Comparison of ENCODE assay signal across 8 mouse cellular contexts in genomic region chr16:50364189-50365059, GRCm38 (mm10).
A peak's percentile ranks its signal among the peaks of the same experiment; 100 is the strongest.
DNase-seq lines count a peak whose midpoint lies in the region; ATAC-seq and TF ChIP-seq lines count a peak whose summit lies in the region.

No protein-coding gene starts in this region.

- peak overlapping the region; percentile 80 for H3K9ac ChIP-seq in heart, embryonic 13.5 days
- peak overlapping the region; percentile 19; the same call in 1 of the 2 replicates for H3K9ac ChIP-seq in kidney, embryonic 15.5 days
- H3K9ac ChIP-seq in limb, embryonic 14.5 days (ENCODE audit: low read depth, low read length, severe bottlenecking) = peak overlapping the region; percentile 48
- peak overlapping the region; percentile 50 for H3K9ac ChIP-seq in midbrain, embryonic 13.5 days (replicated peaks)

- H3K27me3 ChIP-seq in heart, embryonic 13.5 days (replicated peaks) = no peaks in the 10 kb centered on the region
- no peaks in the 10 kb centered on the region for H3K27me3 ChIP-seq in kidney, embryonic 15.5 days
- H3K27me3 ChIP-seq in limb, embryonic 14.5 days (ENCODE audit: control insufficient read depth, insufficient read depth, low read length) = no peaks in the 10 kb centered on the region
- no peaks in the 10 kb centered on the region for H3K27me3 ChIP-seq in midbrain, embryonic 13.5 days

- peaks cover 43% of the 10 kb centered on the region for H3K4me1 ChIP-seq in heart, embryonic 13.5 days
- peaks cover 24% of the 10 kb centered on the region for H3K4me1 ChIP-seq in kidney, embryonic 15.5 days
- H3K4me1 ChIP-seq in limb, embryonic 14.5 days (ENCODE audit: control insufficient read depth, insufficient read depth, low read length) = peaks cover 12% of the 10 kb centered on the region; the same call in 1 of the 2 replicates
- peaks cover 16% of the 10 kb centered on the region for H3K4me1 ChIP-seq in midbrain, embryonic 13.5 days (replicated peaks)

- H3K36me3 ChIP-seq in heart, embryonic 13.5 days = no peaks in the 10 kb centered on the region
- no peaks in the 10 kb centered on the region for H3K36me3 ChIP-seq in kidney, embryonic 15.5 days
- no peaks in the 10 kb centered on the region for H3K36me3 ChIP-seq in limb, embryonic 14.5 days (ENCODE audit: control insufficient read depth, insufficient read depth, low read length)
- H3K36me3 ChIP-seq in midbrain, embryonic 13.5 days = no peaks in the 10 kb centered on the region

- H3K4me2 ChIP-seq in heart, embryonic 13.5 days = peak overlapping the region; percentile 70
- H3K4me2 ChIP-seq in kidney, embryonic 15.5 days = peak overlapping the region; percentile 62
- peak overlapping the region; percentile 65 for H3K4me2 ChIP-seq in limb, embryonic 14.5 days (replicated peaks; ENCODE audit: low read depth, low read length, severe bottlenecking)
- H3K4me2 ChIP-seq in midbrain, embryonic 13.5 days (replicated peaks) = peak overlapping the region; percentile 49

- 12% methylated on average over 11 of the region's 11 CpGs for WGBS in heart, embryonic 13.5 days
- 8% methylated on average over 11 of the region's 11 CpGs for WGBS in kidney, embryonic 15.5 days
- 6% methylated on average over 11 of the region's 11 CpGs for WGBS in limb, embryonic 14.5 days
- WGBS in midbrain, embryonic 13.5 days = 13% methylated on average over 11 of the region's 11 CpGs

- peak; percentile 79 for ATAC-seq in heart, embryonic 13.5 days (ENCODE audit: extremely low read depth, insufficient number of reproducible peaks, low FRiP score, low TSS enrichment)
- peak; percentile 98 for ATAC-seq in kidney, embryonic 15.5 days (replicated peaks; ENCODE audit: low FRiP score)
- ATAC-seq in limb, embryonic 14.5 days (ENCODE audit: low FRiP score, low read depth) = peak; percentile 93
- peak; percentile 97 for ATAC-seq in midbrain, embryonic 13.5 days

- peak overlapping the region; percentile 88 for H3K27ac ChIP-seq in heart, embryonic 13.5 days (replicated peaks)
- H3K27ac ChIP-seq in kidney, embryonic 15.5 days = peak overlapping the region; percentile 92
- peak overlapping the region; percentile 80 for H3K27ac ChIP-seq in limb, embryonic 14.5 days (replicated peaks; ENCODE audit: low read depth, low read length)
- peak overlapping the region; percentile 65 for H3K27ac ChIP-seq in midbrain, embryonic 13.5 days

- no peaks in the 10 kb centered on the region for H3K9me3 ChIP-seq in heart, embryonic 13.5 days
- no peaks in the 10 kb centered on the region for H3K9me3 ChIP-seq in kidney, embryonic 15.5 days (replicated peaks)
- no peaks in the 10 kb centered on the region for H3K9me3 ChIP-seq in limb, embryonic 14.5 days (ENCODE audit: control insufficient read depth, low read length)
- H3K9me3 ChIP-seq in midbrain, embryonic 13.5 days = no peaks in the 10 kb centered on the region

- peak; percentile 31 for DNase-seq in urinary bladder, postnatal 14 days (ENCODE audit: low spot score)
- DNase-seq in urinary bladder, adult 2 months (ENCODE audit: low spot score) = no peak
- DNase-seq in embryo, embryonic 11 days = peak; percentile 82
- DNase-seq in limb, embryonic 14.5 days (ENCODE audit: low spot score) = peak; percentile 63
- peak; percentile 13 to 25 for DNase-seq in thymus, adult 18-20 months

- TF ChIP-seq POLR2A in limb, embryonic 14.5 days (IDR thresholded peaks at IDR 0.05; ENCODE audit: borderline replicate concordance, extremely low read depth, insufficient read depth, insufficient read length) = no peak

- peak overlapping the region; percentile 54 for H3K4me3 ChIP-seq in heart, embryonic 13.5 days
- H3K4me3 ChIP-seq in kidney, embryonic 15.5 days (replicated peaks) = peak overlapping the region; percentile 48
- H3K4me3 ChIP-seq in limb, embryonic 14.5 days (replicated peaks; ENCODE audit: low read length) = peak overlapping the region; percentile 44
- peak overlapping the region; percentile 36 for H3K4me3 ChIP-seq in midbrain, embryonic 13.5 days (replicated peaks)

Comparison
In these comparisons a context has a peak if more than half of its experiments do, and no peak if none do; other contexts are left out.
1. H3K9ac ChIP-seq: peak in every context shown above with its lines; median percentile 80 in heart, embryonic 13.5 days; 50 in midbrain, embryonic 13.5 days; 48 in limb, embryonic 14.5 days; 19 in kidney, embryonic 15.5 days.